Mouse (Mus musculus): ENCODE measurements around the gene Cep112.

- TF ChIP-seq CTCF (IDR thresholded peaks at IDR 0.05; ENCODE audit: low read depth) (no peak), EP300 (IDR thresholded peaks at IDR 0.05; ENCODE audit: low read depth) (no peak)
These were observed 102.9 kb downstream of the Cep112 start for GRCm38 (mm10) chr11:108527725-108528363.

Data from liver, embryonic 14.5 days (tissue).